Mouse (Mus musculus) myocyte (in vitro differentiated cells): Measurements from ENCODE around the gene BC028528. TPM values are rescaled to one million over a fixed set of nuclear protein-coding genes. Genes with fewer than 3 reads are reported as not detected.
A peak's percentile ranks its signal among the peaks of the same experiment; 100 is the strongest.

Experiments used
- H3K27me3 ChIP-seq: one replicate; pipeline ENCODE4 v1.6.1; 2011; ENCODE audit not compliant: control insufficient read depth, insufficient read depth, insufficient read length
- H3K36me3 ChIP-seq: one replicate; pipeline ENCODE4 v1.6.1; 2011; ENCODE audit not compliant: control insufficient read depth, insufficient read depth
- H3K4me2 ChIP-seq: one replicate; pipeline ENCODE4 v1.6.1; 2011; ENCODE audit warnings: low read depth, control low read depth
- H3K4me3 ChIP-seq: one replicate; pipeline ENCODE4 v1.5.1; 2011; ENCODE audit warnings: mild to moderate bottlenecking, control low read depth, moderate library complexity
- H3K79me2 ChIP-seq: one replicate; pipeline ENCODE4 v1.6.1; 2011; ENCODE audit not compliant: control insufficient read depth, insufficient read depth
- H3ac ChIP-seq: one replicate; pipeline ENCODE4 v1.6.1; 2011; ENCODE audit not compliant: control insufficient read depth, insufficient read length
- CEBPB ChIP-seq: IDR thresholded peaks from 2 replicates; pipeline ENCODE4 v1.6.1; 2011; ENCODE audit warnings: mild to moderate bottlenecking, moderate library complexity; ENCODE audit not compliant: poor library complexity, insufficient read depth, severe bottlenecking
- E2F4 ChIP-seq: IDR thresholded peaks from one replicate; pipeline ENCODE4 v1.6.1; 2011; ENCODE audit warnings: mild to moderate bottlenecking, control low read depth, moderate library complexity; ENCODE audit not compliant: insufficient read depth
- MAX ChIP-seq: IDR thresholded peaks from one replicate; pipeline ENCODE4 v1.6.1; 2011; ENCODE audit warnings: low read depth, mild to moderate bottlenecking, control low read depth
- MYOD1 ChIP-seq, 3 experiments: IDR thresholded peaks; one replicate each; pipeline ENCODE4 v1.6.1; 2011; ENCODE audit warnings: control low read depth in 2 of 3, low read depth in 2 of 3, mild to moderate bottlenecking in 2 of 3, moderate library complexity in 1 of 3; ENCODE audit not compliant: insufficient read length in 2 of 3, control insufficient read depth in 1 of 3
- MYOG ChIP-seq, 3 experiments: IDR thresholded peaks; one replicate each; pipeline ENCODE4 v1.6.1; 2011; ENCODE audit warnings: control low read depth in 2 of 3, low read depth in 2 of 3, mild to moderate bottlenecking in 2 of 3; ENCODE audit not compliant: insufficient read length in 2 of 3, control insufficient read depth in 1 of 3, insufficient read depth in 1 of 3
- POLR2A ChIP-seq: IDR thresholded peaks from one replicate; pipeline ENCODE4 v1.6.1; 2011; ENCODE audit warnings: low read depth, mild to moderate bottlenecking, control low read depth, moderate library complexity; ENCODE audit not compliant: insufficient read length
- POLR2AphosphoS2 ChIP-seq: IDR thresholded peaks from one replicate; pipeline ENCODE4 v1.6.1; 2011; ENCODE audit warnings: low read depth, control low read depth; ENCODE audit not compliant: insufficient read length
- REST ChIP-seq: IDR thresholded peaks from one replicate; pipeline ENCODE4 v1.6.1; 2011; ENCODE audit warnings: mild to moderate bottlenecking, control low read depth, moderate library complexity; ENCODE audit not compliant: insufficient read depth, insufficient read length
- SRF ChIP-seq: IDR thresholded peaks from one replicate; pipeline ENCODE4 v1.6.1; 2011; ENCODE audit warnings: low read depth; ENCODE audit not compliant: control insufficient read depth, insufficient read length
- TCF12 ChIP-seq: IDR thresholded peaks from one replicate; pipeline ENCODE4 v1.6.1; 2011; ENCODE audit warnings: mild to moderate bottlenecking, control low read depth; ENCODE audit not compliant: poor library complexity, insufficient read depth, severe bottlenecking
- TCF3 ChIP-seq: IDR thresholded peaks from one replicate; pipeline ENCODE4 v1.6.1; 2011; ENCODE audit warnings: low read depth, control low read depth; ENCODE audit not compliant: insufficient read length
- USF1 ChIP-seq: IDR thresholded peaks from one replicate; pipeline ENCODE4 v1.6.1; 2011; ENCODE audit warnings: low read depth, mild to moderate bottlenecking, control low read depth, moderate library complexity
- polyA plus RNA-seq: library from polyadenylated mRNA; unstranded; fragments of >200 nt; fragmentation: generic; extraction: Trizol; gene quantifications from one replicate; pipeline ENCODE4 v1.2.1, GENCODE M21; 2012; ENCODE audit warnings: missing spikeins

The BC028528 gene
- polyA plus RNA-seq, 1 experiment: 11.3 TPM

- H3K4me3 ChIP-seq: no peak overlapping the region
Observed at GRCm38 (mm10) chr3:95905940-95906492, 14.2 kb upstream of the BC028528 start.

GRCm38 (mm10) chr3:95905146-95905939, 13.5 kb upstream of the BC028528 start:
- Histone ChIP-seq H3K27me3 (peaks cover 19% of the 10 kb centered on the region), H3K4me3 (no peak overlapping the region), H3K79me2 (no peaks in the 10 kb centered on the region), H3K4me2 (peak overlapping the region; percentile 91), H3K36me3 (no peaks in the 10 kb centered on the region), H3ac (no peak overlapping the region)
- TF ChIP-seq MYOD1 (IDR thresholded peaks at IDR 0.05; ENCODE audit: control insufficient read depth in 1 of 3, insufficient read length in 2 of 3, low read depth in 2 of 3) (no peak), REST (no peak), MYOG (IDR thresholded peaks at IDR 0.05; ENCODE audit: control insufficient read depth in 1 of 3, insufficient read depth in 1 of 3, insufficient read length in 2 of 3, low read depth in 2 of 3) (no peak), USF1 (peak; percentile 75), TCF3 (no peak), MAX (no peak)

More at GRCm38 (mm10) chr3:95905940-95906492, 14.2 kb upstream of the BC028528 start:
- H3K4me2 ChIP-seq: peak overlapping the region; percentile 91
- TF ChIP-seq MYOG (IDR thresholded peaks at IDR 0.05; ENCODE audit: control insufficient read depth in 1 of 3, insufficient read depth in 1 of 3, insufficient read length in 2 of 3, low read depth in 2 of 3): no peak
- TF ChIP-seq CEBPB: no peak
- no peak for TF ChIP-seq TCF12
- no peak for TF ChIP-seq REST
- no peak for TF ChIP-seq E2F4
- no peak for TF ChIP-seq POLR2A
- TF ChIP-seq USF1: no peak
- TF ChIP-seq POLR2AphosphoS2: no peak
- TF ChIP-seq TCF3: no peak
- no peak for TF ChIP-seq SRF
- TF ChIP-seq MAX: no peak
- TF ChIP-seq MYOD1 (IDR thresholded peaks at IDR 0.05; ENCODE audit: control insufficient read depth in 1 of 3, insufficient read length in 2 of 3, low read depth in 2 of 3): no peak
- H3K36me3 ChIP-seq: no peaks in the 10 kb centered on the region
- no peak overlapping the region for H3ac ChIP-seq
- H3K27me3 ChIP-seq: peaks cover 19% of the 10 kb centered on the region
- H3K79me2 ChIP-seq: no peaks in the 10 kb centered on the region

GRCm38 (mm10) chr3:95904568-95904967, 12.8 kb upstream of the BC028528 start, which contains the start of gene Car14:
Gene Car14 (minus strand): TSS chr3:95904691.
- no peak within 1 kb of the TSS for H3K4me3 ChIP-seq
- H3K27me3 ChIP-seq: peaks cover 17% of the 10 kb centered on the region
- TF ChIP-seq POLR2A: no peak
- no peak for TF ChIP-seq TCF12
- TF ChIP-seq CEBPB: no peak
- no peak for TF ChIP-seq MYOG (IDR thresholded peaks at IDR 0.05; ENCODE audit: control insufficient read depth in 1 of 3, insufficient read depth in 1 of 3, insufficient read length in 2 of 3, low read depth in 2 of 3)
- no peak for TF ChIP-seq E2F4
- no peak for TF ChIP-seq MYOD1 (IDR thresholded peaks at IDR 0.05; ENCODE audit: control insufficient read depth in 1 of 3, insufficient read length in 2 of 3, low read depth in 2 of 3)
- TF ChIP-seq MAX: no peak
- no peak for TF ChIP-seq USF1
- no peak for TF ChIP-seq SRF
- H3K36me3 ChIP-seq: no peaks in the 10 kb centered on the region
- no peak within 1 kb of the TSS for H3ac ChIP-seq
- no peaks in the 10 kb centered on the region for H3K79me2 ChIP-seq
- peak within 1 kb of the TSS; percentile 91 for H3K4me2 ChIP-seq

GRCm38 (mm10) chr3:95903753-95904502, 12.1 kb upstream of the BC028528 start:
- Histone ChIP-seq H3K4me2 (no peak overlapping the region), H3K79me2 (no peaks in the 10 kb centered on the region), H3ac (no peak overlapping the region), H3K4me3 (no peak overlapping the region), H3K36me3 (no peaks in the 10 kb centered on the region), H3K27me3 (peaks cover 13% of the 10 kb centered on the region)
- TF ChIP-seq POLR2A (no peak), MYOG (IDR thresholded peaks at IDR 0.05; ENCODE audit: control insufficient read depth in 1 of 3, insufficient read depth in 1 of 3, insufficient read length in 2 of 3, low read depth in 2 of 3) (no peak), TCF12 (no peak), MAX (no peak), USF1 (no peak), CEBPB (no peak), REST (no peak), SRF (no peak), TCF3 (no peak), POLR2AphosphoS2 (no peak), MYOD1 (IDR thresholded peaks at IDR 0.05; ENCODE audit: control insufficient read depth in 1 of 3, insufficient read length in 2 of 3, low read depth in 2 of 3) (no peak), E2F4 (no peak)
